Mouse (Mus musculus) ES-E14 (cell line): ENCODE measurements at regions not wholly inside any gene's neighbourhood (a gene's known extent, or its start where the extent isn't known, plus 50 kb on each side); places are given as distances from the start of the nearest gene placed in this dataset.

Experiments used
- DNase-seq: peaks from one replicate; pipeline ENCODE4 v3.0.0-alpha.2; 2013; ENCODE audit warnings: low read depth, low spot score
- H3K27ac ChIP-seq: 2 replicates; pipeline ENCODE4 v1.5.1; 2012; ENCODE audit warnings: low read depth, mild to moderate bottlenecking, low read length, moderate library complexity, mixed read lengths; ENCODE audit not compliant: poor library complexity, insufficient read depth, severe bottlenecking
- H3K36me3 ChIP-seq: 2 replicates; pipeline ENCODE4 v1.6.1; 2012; ENCODE audit warnings: mild to moderate bottlenecking, low read length, moderate library complexity, mixed read lengths; ENCODE audit not compliant: control insufficient read depth, poor library complexity, insufficient read depth, severe bottlenecking
- H3K4me1 ChIP-seq, 2 experiments: fragments of 150-350 bp in 1 of 2; sonication (generic) in 1 of 2; 2 replicates each; pipeline ENCODE4 v1.6.1; 2012; ENCODE audit warnings: low read length in 2 of 2, mild to moderate bottlenecking in 1 of 2, mixed read lengths in 1 of 2; ENCODE audit not compliant: control insufficient read depth in 2 of 2, insufficient read depth in 2 of 2, poor library complexity in 1 of 2
- H3K4me3 ChIP-seq, 2 experiments: fragments of 150-350 bp in 1 of 2; sonication (generic) in 1 of 2; 2 replicates each; pipeline ENCODE4 v1.5.1; 2012; ENCODE audit warnings: low read length in 2 of 2, low read depth in 1 of 2, mild to moderate bottlenecking in 1 of 2, mixed read lengths in 1 of 2; ENCODE audit not compliant: insufficient read depth in 1 of 2, poor library complexity in 1 of 2, severe bottlenecking in 1 of 2
- H3K9ac ChIP-seq: 2 replicates; pipeline ENCODE4 v1.6.1; 2012; ENCODE audit warnings: low read depth, mild to moderate bottlenecking, low read length, mixed read lengths; ENCODE audit not compliant: poor library complexity, insufficient read depth, severe bottlenecking
- H3K9me3 ChIP-seq: fragments of 150-350 bp; sonication (generic); 2 replicates; pipeline ENCODE4 v1.6.1; 2012; ENCODE audit warnings: low read depth, mild to moderate bottlenecking, low read length; ENCODE audit not compliant: control insufficient read depth, insufficient read depth
- CHD2 ChIP-seq: IDR thresholded peaks from 2 replicates; pipeline ENCODE4 v1.6.1; 2014; ENCODE audit warnings: mild to moderate bottlenecking, low read depth, low read length, inconsistent platforms
- HCFC1 ChIP-seq: IDR thresholded peaks from 2 replicates; pipeline ENCODE4 v1.6.1; 2012; ENCODE audit warnings: low read length, inconsistent platforms, borderline replicate concordance; ENCODE audit not compliant: insufficient read depth
- MAFK ChIP-seq: IDR thresholded peaks from 2 replicates; pipeline ENCODE4 v1.6.1; 2014; ENCODE audit warnings: mild to moderate bottlenecking, low read depth, low read length, inconsistent platforms; ENCODE audit not compliant: insufficient read depth
- ZC3H11A ChIP-seq: IDR thresholded peaks from 2 replicates; pipeline ENCODE4 v1.6.1; 2012; ENCODE audit warnings: low read depth, mild to moderate bottlenecking, inconsistent platforms, low read length, borderline replicate concordance
- ZNF384 ChIP-seq: IDR thresholded peaks from 2 replicates; pipeline ENCODE4 v1.6.1; 2012; ENCODE audit warnings: low read depth, low read length, inconsistent platforms
- in situ Hi-C, 2 experiments: fragments of 600-800 bp; cut with MboI; formaldehyde crosslinking; loops; one replicate each; pipeline ENCODE4 v1.15.1; 2025; ENCODE audit warnings: low sequenced_read_pairs in 2 of 2, inconsistent platforms in 1 of 2; ENCODE audit not compliant: unreplicated experiment in 2 of 2

GRCm38 (mm10) chr13:99745526-99745925, 155.4 kb downstream of the Cartpt start:
- Histone ChIP-seq H3K9ac (no peak overlapping the region), H3K4me3 (no peak overlapping the region), H3K4me1 (peaks cover 0 to 2% of the 10 kb centered on the region in 2 experiments; a peak in 2 of 4 replicates), H3K9me3 (no peaks in the 10 kb centered on the region), H3K36me3 (no peaks in the 10 kb centered on the region), H3K27ac (no peak overlapping the region)
- no peak for DNase-seq
- TF ChIP-seq HCFC1 (no peak), ZNF384 (no peak), MAFK (no peak), CHD2 (no peak), ZC3H11A (no peak)
- in situ Hi-C loops: no loop called here

GRCm38 (mm10) chr13:99744790-99745120, 156.1 kb downstream of the Cartpt start:
- no peak overlapping the region for H3K27ac ChIP-seq
- in situ Hi-C loops: no loop called here
- no peak overlapping the region for H3K9ac ChIP-seq

GRCm38 (mm10) chr13:99743952-99744789, 156.7 kb downstream of the Cartpt start:
- Histone ChIP-seq H3K27ac (no peak overlapping the region), H3K9me3 (no peaks in the 10 kb centered on the region), H3K4me3 (no peak overlapping the region), H3K4me1 (peaks cover 0 to 2% of the 10 kb centered on the region in 2 experiments; a peak in 2 of 4 replicates), H3K9ac (no peak overlapping the region), H3K36me3 (no peaks in the 10 kb centered on the region)
- TF ChIP-seq ZC3H11A: no peak
- TF ChIP-seq MAFK: no peak
- no peak for TF ChIP-seq HCFC1
- TF ChIP-seq CHD2: no peak
- no peak for TF ChIP-seq ZNF384
- no peak for DNase-seq
- in situ Hi-C loops: no loop called here

More at GRCm38 (mm10) chr13:99744790-99745120, 156.1 kb downstream of the Cartpt start:
- TF ChIP-seq ZC3H11A (no peak), HCFC1 (no peak), CHD2 (no peak), ZNF384 (no peak), MAFK (no peak)
- DNase-seq: no peak
- Histone ChIP-seq H3K9me3 (no peaks in the 10 kb centered on the region), H3K36me3 (no peaks in the 10 kb centered on the region), H3K4me3 (no peak overlapping the region), H3K4me1 (peaks cover 0 to 2% of the 10 kb centered on the region in 2 experiments; a peak in 2 of 4 replicates)

- no peak overlapping the region for H3K27ac ChIP-seq
- TF ChIP-seq ZNF384 (no peak), CHD2 (no peak), MAFK (no peak), HCFC1 (no peak), ZC3H11A (no peak)
- DNase-seq: no peak
- H3K36me3 ChIP-seq: no peaks in the 10 kb centered on the region
- H3K4me3 ChIP-seq: no peak overlapping the region
- no peak overlapping the region for H3K9ac ChIP-seq
- no peaks in the 10 kb centered on the region for H3K9me3 ChIP-seq
- in situ Hi-C loops: no loop called here
- peaks cover 0 to 2% of the 10 kb centered on the region in 2 experiments; a peak in 1 of 4 replicates for H3K4me1 ChIP-seq
Measured at GRCm38 (mm10) chr13:99742507-99742906, 158.4 kb downstream of the Cartpt start.
